Mouse (Mus musculus): ENCODE data around the gene Elk3.

- no peak for TF ChIP-seq CTCF (IDR thresholded peaks at IDR 0.05; ENCODE audit: borderline replicate concordance, insufficient read depth, low read length)
- TF ChIP-seq POLR2A (IDR thresholded peaks at IDR 0.05; ENCODE audit: low read depth, low read length) = no peak
These were observed 63.5 kb downstream of the Elk3 start for GRCm38 (mm10) chr10:93247422-93247821.
